Mouse (Mus musculus): Measurements from ENCODE around the gene Ybx2. TPM values are rescaled to one million over a fixed set of nuclear protein-coding genes. Genes with fewer than 3 reads are reported as not detected.

Gene Ybx2
- polyA plus RNA-seq, 1 experiment from 2014 or later = 6.6 TPM

- WGBS = under 1% methylated on average over 43 of the region's 43 CpGs
- H3K4me2 ChIP-seq (replicated peaks; ENCODE audit: low read depth, low read length) = peak within 1 kb of the TSS; percentile 81
- no peaks in the 10 kb centered on the region for H3K27me3 ChIP-seq (ENCODE audit: control insufficient read depth, insufficient read depth, low read length)
- H3K4me1 ChIP-seq (ENCODE audit: control insufficient read depth, insufficient read depth, low read length) = peaks cover 16% of the 10 kb centered on the region; the same call in 1 of the 2 replicates
- peak within 1 kb of the TSS; percentile 85 for H3K4me3 ChIP-seq (ENCODE audit: low read depth, low read length)
- H3K9me3 ChIP-seq (ENCODE audit: control insufficient read depth, low read depth, low read length) = no peaks in the 10 kb centered on the region
- H3K9ac ChIP-seq (replicated peaks; ENCODE audit: low read depth, low read length) = peak within 1 kb of the TSS; percentile 90
- H3K36me3 ChIP-seq (ENCODE audit: control insufficient read depth, insufficient read depth, low read length) = peaks cover 30% of the 10 kb centered on the region
- H3K27ac ChIP-seq (ENCODE audit: low read length) = peak within 1 kb of the TSS; percentile 99
- ATAC-seq (ENCODE audit: insufficient number of reproducible peaks, insufficient read depth, low FRiP score, low read depth) = no peak
These were observed 45.7 kb downstream of the Ybx2 start, which contains the start of gene Ctdnep1 for GRCm38 (mm10) chr11:69981141-69981762. Gene Ctdnep1 (plus strand): TSS chr11:69981156.

GRCm38 (mm10) chr11:69982225-69982624 is 46.6 kb downstream of the Ybx2 start, which contains the start of gene Elp5:
Gene Elp5 (minus strand): TSS chr11:69982517.
- peaks cover 16% of the 10 kb centered on the region; the same call in 1 of the 2 replicates for H3K4me1 ChIP-seq (ENCODE audit: control insufficient read depth, insufficient read depth, low read length)
- ATAC-seq (ENCODE audit: insufficient number of reproducible peaks, insufficient read depth, low FRiP score, low read depth) = no peak
- 48% methylated on average over 8 of the region's 8 CpGs for WGBS
- H3K4me3 ChIP-seq (ENCODE audit: low read depth, low read length) = peak within 1 kb of the TSS; percentile 85
- no peaks in the 10 kb centered on the region for H3K9me3 ChIP-seq (ENCODE audit: control insufficient read depth, low read depth, low read length)
- H3K4me2 ChIP-seq (replicated peaks; ENCODE audit: low read depth, low read length) = peak within 1 kb of the TSS; percentile 78
- H3K27me3 ChIP-seq (ENCODE audit: control insufficient read depth, insufficient read depth, low read length) = no peaks in the 10 kb centered on the region
- H3K9ac ChIP-seq (replicated peaks; ENCODE audit: low read depth, low read length) = peak within 1 kb of the TSS; percentile 90
- H3K36me3 ChIP-seq (ENCODE audit: control insufficient read depth, insufficient read depth, low read length) = peaks cover 29% of the 10 kb centered on the region
- peak within 1 kb of the TSS; percentile 99 for H3K27ac ChIP-seq (ENCODE audit: low read length)

- Histone ChIP-seq H3K4me2 (replicated peaks; ENCODE audit: low read depth, low read length) (peak overlapping the region; percentile 78), H3K4me3 (ENCODE audit: low read depth, low read length) (peak overlapping the region; percentile 85), H3K36me3 (ENCODE audit: control insufficient read depth, insufficient read depth, low read length) (peaks cover 28% of the 10 kb centered on the region), H3K27me3 (ENCODE audit: control insufficient read depth, insufficient read depth, low read length) (no peaks in the 10 kb centered on the region), H3K4me1 (ENCODE audit: control insufficient read depth, insufficient read depth, low read length) (peaks cover 16% of the 10 kb centered on the region; the same call in 1 of the 2 replicates), H3K9me3 (ENCODE audit: control insufficient read depth, low read depth, low read length) (no peaks in the 10 kb centered on the region), H3K27ac (ENCODE audit: low read length) (no peak overlapping the region), H3K9ac (replicated peaks; ENCODE audit: low read depth, low read length) (peak overlapping the region; percentile 14; the same call in 1 of the 2 replicates)
- no peak for ATAC-seq (ENCODE audit: insufficient number of reproducible peaks, insufficient read depth, low FRiP score, low read depth)
- 22% methylated on average over 5 of the region's 5 CpGs for whole genome bisulfite sequencing
These were observed 47.3 kb downstream of the Ybx2 start for GRCm38 (mm10) chr11:69982877-69983276.

- no peaks in the 10 kb centered on the region for H3K27me3 ChIP-seq (ENCODE audit: control insufficient read depth, insufficient read depth, low read length)
- no peak overlapping the region for H3K27ac ChIP-seq (ENCODE audit: low read length)
- no peak overlapping the region for H3K4me3 ChIP-seq (ENCODE audit: low read depth, low read length)
- H3K36me3 ChIP-seq (ENCODE audit: control insufficient read depth, insufficient read depth, low read length) = peaks cover 31% of the 10 kb centered on the region
- ATAC-seq (ENCODE audit: insufficient number of reproducible peaks, insufficient read depth, low FRiP score, low read depth) = no peak
- H3K9ac ChIP-seq (replicated peaks; ENCODE audit: low read depth, low read length) = no peak overlapping the region
- peaks cover 16% of the 10 kb centered on the region; the same call in 1 of the 2 replicates for H3K4me1 ChIP-seq (ENCODE audit: control insufficient read depth, insufficient read depth, low read length)
- no peaks in the 10 kb centered on the region for H3K9me3 ChIP-seq (ENCODE audit: control insufficient read depth, low read depth, low read length)
- 0 out of 2 replicates have a peak overlapping the region, but pooled peaks have one; percentile 78 for H3K4me2 ChIP-seq (replicated peaks; ENCODE audit: low read depth, low read length)
- 79% methylated on average over 4 of the region's 4 CpGs for WGBS
These were observed 47.8 kb downstream of the Ybx2 start for GRCm38 (mm10) chr11:69983377-69983776.

GRCm38 (mm10) chr11:69984431-69984830 is 48.8 kb downstream of the Ybx2 start:
- Histone ChIP-seq H3K4me3 (ENCODE audit: low read depth, low read length) (no peak overlapping the region), H3K4me2 (replicated peaks; ENCODE audit: low read depth, low read length) (no peak overlapping the region), H3K4me1 (ENCODE audit: control insufficient read depth, insufficient read depth, low read length) (peaks cover 16% of the 10 kb centered on the region; the same call in 1 of the 2 replicates), H3K27me3 (ENCODE audit: control insufficient read depth, insufficient read depth, low read length) (no peaks in the 10 kb centered on the region), H3K9me3 (ENCODE audit: control insufficient read depth, low read depth, low read length) (no peaks in the 10 kb centered on the region), H3K36me3 (ENCODE audit: control insufficient read depth, insufficient read depth, low read length) (peaks cover 42% of the 10 kb centered on the region), H3K27ac (ENCODE audit: low read length) (no peak overlapping the region), H3K9ac (replicated peaks; ENCODE audit: low read depth, low read length) (no peak overlapping the region)
- no peak for ATAC-seq (ENCODE audit: insufficient number of reproducible peaks, insufficient read depth, low FRiP score, low read depth)
- 94% methylated on average over 8 of the region's 8 CpGs for WGBS

GRCm38 (mm10) chr11:69989949-69990348 is 54.4 kb downstream of the Ybx2 start:
- 86% methylated on average over 8 of the region's 8 CpGs for WGBS
- Histone ChIP-seq H3K27me3 (ENCODE audit: control insufficient read depth, insufficient read depth, low read length) (no peaks in the 10 kb centered on the region), H3K27ac (ENCODE audit: low read length) (peak overlapping the region; percentile 89; the same call in 1 of the 2 replicates), H3K4me2 (replicated peaks; ENCODE audit: low read depth, low read length) (no peak overlapping the region), H3K4me3 (ENCODE audit: low read depth, low read length) (no peak overlapping the region), H3K4me1 (ENCODE audit: control insufficient read depth, insufficient read depth, low read length) (peaks cover 8% of the 10 kb centered on the region; the same call in 1 of the 2 replicates), H3K36me3 (ENCODE audit: control insufficient read depth, insufficient read depth, low read length) (peaks cover 41% of the 10 kb centered on the region), H3K9me3 (ENCODE audit: control insufficient read depth, low read depth, low read length) (no peaks in the 10 kb centered on the region), H3K9ac (replicated peaks; ENCODE audit: low read depth, low read length) (no peak overlapping the region)
- no peak for ATAC-seq (ENCODE audit: insufficient number of reproducible peaks, insufficient read depth, low FRiP score, low read depth)

Small RNA genes lying within 50 kb of the gene (microRNA-seq; reads per million reads assigned to microRNA genes)
- not detected for gene Gm44349

Other genes with a start within 250 kb of the Ybx2 start
- 9.9 and 11.7 TPM in 2 replicates for gene Tnfsf12, start 239.9 kb upstream of the Ybx2 start, polyA plus RNA-seq (2014; fragmentation: Nextera tagmentation; extraction: Ambion mirVana)
- gene Tnfsfm13, start 239.7 kb upstream of the Ybx2 start, polyA plus RNA-seq (2014; fragmentation: Nextera tagmentation; extraction: Ambion mirVana) = 5.5 TPM in 2 replicates
- 39.3 and 43.6 TPM in 2 replicates for gene Polr2a, start 177.2 kb upstream of the Ybx2 start, polyA plus RNA-seq (2014; fragmentation: Nextera tagmentation; extraction: Ambion mirVana)
- gene Slc35g3, start 173.8 kb upstream of the Ybx2 start, polyA plus RNA-seq (2014; fragmentation: Nextera tagmentation; extraction: Ambion mirVana) = not detected in 2 replicates
- 3.9 and 4.0 TPM in 2 replicates for gene Zbtb4, start 169.9 kb upstream of the Ybx2 start, polyA plus RNA-seq (2014; fragmentation: Nextera tagmentation; extraction: Ambion mirVana)
- 6.7 and 7.5 TPM in 2 replicates for gene Chrnb1, start 139.9 kb upstream of the Ybx2 start, polyA plus RNA-seq (2014; fragmentation: Nextera tagmentation; extraction: Ambion mirVana)
- 2.1 and 3.6 TPM in 2 replicates for gene Fgf11, start 133.9 kb upstream of the Ybx2 start, polyA plus RNA-seq (2014; fragmentation: Nextera tagmentation; extraction: Ambion mirVana)
- gene Tmem102, start 130.2 kb upstream of the Ybx2 start, polyA plus RNA-seq (2014; fragmentation: Nextera tagmentation; extraction: Ambion mirVana) = 12.2 and 15.0 TPM in 2 replicates
- gene Gm39566, start 120.5 kb upstream of the Ybx2 start, polyA plus RNA-seq (2014; fragmentation: Nextera tagmentation; extraction: Ambion mirVana) = not detected in 2 replicates
- gene Spem2, start 117.3 kb upstream of the Ybx2 start, polyA plus RNA-seq (2014; fragmentation: Nextera tagmentation; extraction: Ambion mirVana) = not detected in 2 replicates
- gene Spem1, start 113.6 kb upstream of the Ybx2 start, polyA plus RNA-seq (2014; fragmentation: Nextera tagmentation; extraction: Ambion mirVana) = 0.41 TPM in 1 of 2 replicates, not detected in the other
- 10.6 and 11.9 TPM in 2 replicates for gene Nlgn2, start 98.0 kb upstream of the Ybx2 start, polyA plus RNA-seq (2014; fragmentation: Nextera tagmentation; extraction: Ambion mirVana)
- gene Tmem256, start 97.3 kb upstream of the Ybx2 start, polyA plus RNA-seq (2014; fragmentation: Nextera tagmentation; extraction: Ambion mirVana) = 433 and 495 TPM in 2 replicates
- gene Plscr3, start 89.4 kb upstream of the Ybx2 start, polyA plus RNA-seq (2014; fragmentation: Nextera tagmentation; extraction: Ambion mirVana) = 102 and 110 TPM in 2 replicates
- 11.1 TPM in 2 replicates for gene Tnk1, start 77.1 kb upstream of the Ybx2 start, polyA plus RNA-seq (2014; fragmentation: Nextera tagmentation; extraction: Ambion mirVana)
- not detected in 2 replicates for gene Tmem95, start 57.8 kb upstream of the Ybx2 start, polyA plus RNA-seq (2014; fragmentation: Nextera tagmentation; extraction: Ambion mirVana)
- 5.0 and 5.3 TPM in 2 replicates for gene Kctd11, start 54.4 kb upstream of the Ybx2 start, polyA plus RNA-seq (2014; fragmentation: Nextera tagmentation; extraction: Ambion mirVana)
- 3.5 and 4.0 TPM in 2 replicates for gene Acap1, start 40.3 kb upstream of the Ybx2 start, polyA plus RNA-seq (2014; fragmentation: Nextera tagmentation; extraction: Ambion mirVana)
- 8.5 and 10.4 TPM in 2 replicates for gene 2810408A11Rik, start 34.8 kb upstream of the Ybx2 start, polyA plus RNA-seq (2014; fragmentation: Nextera tagmentation; extraction: Ambion mirVana)
- gene Neurl4, start 34.7 kb upstream of the Ybx2 start, polyA plus RNA-seq (2014; fragmentation: Nextera tagmentation; extraction: Ambion mirVana) = 12.6 and 12.7 TPM in 2 replicates
- 71.3 and 80.0 TPM in 2 replicates for gene Gps2, start 21.9 kb upstream of the Ybx2 start, polyA plus RNA-seq (2014; fragmentation: Nextera tagmentation; extraction: Ambion mirVana)
- 1,510 and 1,553 TPM in 2 replicates for gene Eif5a, start 13.8 kb upstream of the Ybx2 start, polyA plus RNA-seq (2014; fragmentation: Nextera tagmentation; extraction: Ambion mirVana)
- 31.3 and 31.5 TPM in 2 replicates for gene Slc2a4, start 12.4 kb downstream of the Ybx2 start, polyA plus RNA-seq (2014; fragmentation: Nextera tagmentation; extraction: Ambion mirVana)
- 196 and 205 TPM in 2 replicates for gene Cldn7, start 29.0 kb downstream of the Ybx2 start, polyA plus RNA-seq (2014; fragmentation: Nextera tagmentation; extraction: Ambion mirVana)
- gene Ctdnep1, start 45.4 kb downstream of the Ybx2 start, polyA plus RNA-seq (2014; fragmentation: Nextera tagmentation; extraction: Ambion mirVana) = 27.2 and 29.5 TPM in 2 replicates
- gene Elp5, start 46.7 kb downstream of the Ybx2 start, polyA plus RNA-seq (2014; fragmentation: Nextera tagmentation; extraction: Ambion mirVana) = 104 and 111 TPM in 2 replicates
- 496 and 523 TPM in 2 replicates for gene Gabarap, start 55.3 kb downstream of the Ybx2 start, polyA plus RNA-seq (2014; fragmentation: Nextera tagmentation; extraction: Ambion mirVana)
- gene Phf23, start 60.0 kb downstream of the Ybx2 start, polyA plus RNA-seq (2014; fragmentation: Nextera tagmentation; extraction: Ambion mirVana) = 40.2 and 47.9 TPM in 2 replicates
- gene Dvl2, start 64.8 kb downstream of the Ybx2 start, polyA plus RNA-seq (2014; fragmentation: Nextera tagmentation; extraction: Ambion mirVana) = 29.0 and 29.9 TPM in 2 replicates
- 61.3 and 62.7 TPM in 2 replicates for gene Acadvl, start 79.6 kb downstream of the Ybx2 start, polyA plus RNA-seq (2014; fragmentation: Nextera tagmentation; extraction: Ambion mirVana)
- 12.4 and 13.8 TPM in 2 replicates for gene Dlg4, start 81.1 kb downstream of the Ybx2 start, polyA plus RNA-seq (2014; fragmentation: Nextera tagmentation; extraction: Ambion mirVana)
- not detected in 2 replicates for gene Asgr1, start 118.3 kb downstream of the Ybx2 start, polyA plus RNA-seq (2014; fragmentation: Nextera tagmentation; extraction: Ambion mirVana)
- gene Asgr2, start 156.8 kb downstream of the Ybx2 start, polyA plus RNA-seq (2014; fragmentation: Nextera tagmentation; extraction: Ambion mirVana) = 0.54 TPM in 1 of 2 replicates, not detected in the other
- 0.25 and 0.29 TPM in 2 replicates for gene Mgl2, start 194.5 kb downstream of the Ybx2 start, polyA plus RNA-seq (2014; fragmentation: Nextera tagmentation; extraction: Ambion mirVana)
- gene Clec10a, start 220.4 kb downstream of the Ybx2 start, polyA plus RNA-seq (2014; fragmentation: Nextera tagmentation; extraction: Ambion mirVana) = 0.98 and 1.0 TPM in 2 replicates

Data from stomach, embryonic 14.5 days (tissue).